Mouse (Mus musculus) ES-Bruce4 (cell line): Measurements from ENCODE around the gene Fam227a.

Experiments used
- CTCF ChIP-seq: IDR thresholded peaks from one replicate; pipeline ENCODE4 v1.8.1; 2011; ENCODE audit warnings: low read depth, low read length
- EP300 ChIP-seq: IDR thresholded peaks from 2 replicates; pipeline ENCODE4 v1.6.1; 2011; ENCODE audit warnings: low read depth, low read length; ENCODE audit not compliant: insufficient read depth
- POLR2A ChIP-seq: IDR thresholded peaks from one replicate; pipeline ENCODE4 v1.8.1; 2011; ENCODE audit warnings: low read length; ENCODE audit not compliant: insufficient read depth

DNA sequence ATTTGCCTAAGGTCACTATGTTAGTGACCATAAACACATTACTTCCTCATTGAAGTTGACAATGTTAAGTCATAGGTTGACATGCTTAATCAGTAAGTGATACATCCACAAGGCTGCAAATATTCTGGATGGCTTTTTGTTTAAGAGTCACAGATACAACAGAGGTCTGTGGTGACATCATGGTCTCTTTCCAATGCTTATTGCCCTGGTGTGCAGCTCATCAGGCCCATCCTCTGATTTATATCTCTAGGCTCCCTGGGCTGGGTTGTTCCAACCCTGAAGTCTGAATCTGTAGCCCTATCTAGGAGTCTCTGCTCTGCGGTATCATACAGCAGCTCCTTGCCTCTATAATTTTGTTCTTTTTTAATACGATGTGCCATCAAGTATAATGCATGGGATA lies 81.8 kb downstream of the Fam227a start:
- no peak for TF ChIP-seq CTCF
- TF ChIP-seq EP300: no peak
- no peak for TF ChIP-seq POLR2A
